Comparison of ENCODE assay signal across 15 mouse cellular contexts in genomic region chr2:180098167-180098566, GRCm38 (mm10). TPM values are rescaled to one million over a fixed set of nuclear protein-coding genes. Genes with fewer than 3 reads are reported as not detected.
DNase-seq lines count a peak whose midpoint lies in the region; ATAC-seq and TF ChIP-seq lines count a peak whose summit lies in the region.
"Had no signal": no experiment of that assay in that cellular context is flagged by ENCODE, and none has a peak within 500 bp of the region (broad histone marks: within the 10 kb centered on the region; RNA-seq: fewer than 3 reads in every experiment).

No protein-coding gene starts in this region.

- H3K4me2 ChIP-seq in midbrain, postnatal 0 days (ENCODE audit: low read depth, low read length, poor library complexity, severe bottlenecking) = no peak overlapping the region
- H3K4me2 ChIP-seq in midbrain, embryonic 13.5 days (replicated peaks) = no peak overlapping the region
- H3K4me2 ChIP-seq: heart, embryonic 12.5 days had no signal

- H3K79me2 ChIP-seq in liver, adult 2 months (ENCODE audit: control insufficient read depth, insufficient read depth, low read length) = no peaks in the 10 kb centered on the region

- no peak for TF ChIP-seq POLR2A in liver, adult 2 months (IDR thresholded peaks at IDR 0.05; ENCODE audit: extremely low read depth, insufficient read depth, low read length)

- intact Hi-C loops in gastrocnemius, adult 2 months (cut with DNase I) = no loop called here
- intact Hi-C loops in gastrocnemius, postnatal 14 days (cut with DNase I; ENCODE audit: low total_unique reads) = no loop called here

- no peak for DNase-seq in gastrocnemius, adult 2 months
- no peak for DNase-seq in gastrocnemius, postnatal 14 days
- DNase-seq in midbrain, postnatal 0 days (ENCODE audit: low spot score) = no peak
- DNase-seq in liver, adult 2 months (ENCODE audit: extremely low read depth, low read depth, low spot score) = no peak
- peak; percentile 20 for DNase-seq in thymus, postnatal 25 days
- DNase-seq in layer of hippocampus, adult 18-20 months (ENCODE audit: low spot score in 2 of 2) = no peak
- DNase-seq: adrenal gland, postnatal 14 days; cerebellum, adult 18-20 months; kidney, postnatal 4 days had no signal

- no peaks in the 10 kb centered on the region for H3K4me1 ChIP-seq in midbrain, postnatal 0 days (ENCODE audit: insufficient read depth, low read length)
- peaks cover 43% of the 10 kb centered on the region for H3K4me1 ChIP-seq in midbrain, embryonic 13.5 days (replicated peaks)
- no peaks in the 10 kb centered on the region for H3K4me1 ChIP-seq in liver, adult 2 months (ENCODE audit: control insufficient read depth, insufficient read depth, low read length)

- WGBS in midbrain, postnatal 0 days = 43% methylated on average over 5 of the region's 5 CpGs
- WGBS in midbrain, embryonic 13.5 days = 42% methylated on average over 5 of the region's 5 CpGs
- WGBS in liver, adult 2 months = 45% methylated on average over 5 of the region's 5 CpGs

- H3K27me3 ChIP-seq in midbrain, postnatal 0 days (ENCODE audit: insufficient read depth, low read length) = peaks cover 12% of the 10 kb centered on the region
- peaks cover 37% of the 10 kb centered on the region for H3K27me3 ChIP-seq in midbrain, embryonic 13.5 days
- H3K27me3 ChIP-seq in liver, adult 2 months (ENCODE audit: control insufficient read depth, insufficient read depth, low read length) = peaks cover 20% of the 10 kb centered on the region

- ATAC-seq in midbrain, postnatal 0 days (ENCODE audit: low FRiP score) = no peak
- ATAC-seq in midbrain, embryonic 13.5 days = no peak
- no peak for ATAC-seq in inflammation-experienced regulatory T-cells, adult 6 months
- ATAC-seq: Patski had no signal

- H3K4me3 ChIP-seq in gastrocnemius, adult 2 months = no peak overlapping the region
- no peak overlapping the region for H3K4me3 ChIP-seq in midbrain, postnatal 0 days (ENCODE audit: low read depth, low read length)
- H3K4me3 ChIP-seq in midbrain, embryonic 13.5 days (replicated peaks) = no peak overlapping the region
- no peak overlapping the region for H3K4me3 ChIP-seq in liver, adult 2 months (ENCODE audit: insufficient read depth, low read depth, low read length)
- H3K4me3 ChIP-seq: heart, embryonic 12.5 days; limb, embryonic 10.5 days had no signal

- H3K9me3 ChIP-seq in midbrain, postnatal 0 days (ENCODE audit: low read length) = no peaks in the 10 kb centered on the region
- no peaks in the 10 kb centered on the region for H3K9me3 ChIP-seq in midbrain, embryonic 13.5 days
- H3K9me3 ChIP-seq: heart, embryonic 12.5 days; limb, embryonic 10.5 days had no signal

- H3K36me3 ChIP-seq in midbrain, postnatal 0 days (ENCODE audit: insufficient read depth, low read length) = no peaks in the 10 kb centered on the region
- no peaks in the 10 kb centered on the region; the same call in 1 of the 2 replicates for H3K36me3 ChIP-seq in midbrain, embryonic 13.5 days
- no peaks in the 10 kb centered on the region for H3K36me3 ChIP-seq in liver, adult 2 months (ENCODE audit: control insufficient read depth, insufficient read depth, low read length)
- H3K36me3 ChIP-seq: heart, embryonic 12.5 days; limb, embryonic 10.5 days had no signal

- no peak overlapping the region for H3K9ac ChIP-seq in midbrain, postnatal 0 days (replicated peaks; ENCODE audit: low read length, poor library complexity, severe bottlenecking)
- no peak overlapping the region for H3K9ac ChIP-seq in midbrain, embryonic 13.5 days (replicated peaks)
- H3K9ac ChIP-seq in liver, adult 2 months (ENCODE audit: low read depth, low read length) = no peak overlapping the region
- H3K9ac ChIP-seq: heart, embryonic 12.5 days had no signal

- peak; percentile 5; the same call in 1 of the 2 replicates for TF ChIP-seq CTCF in gastrocnemius, adult 2 months (IDR thresholded peaks at IDR 0.05)
- peak; percentile 26; the same call in 1 of the 2 replicates for TF ChIP-seq CTCF in midbrain, postnatal 0 days (IDR thresholded peaks at IDR 0.05)
- TF ChIP-seq CTCF in liver, adult 2 months (IDR thresholded peaks at IDR 0.05; ENCODE audit: low read depth, low read length) = 0 out of 2 replicates have a peak, but pooled peaks have one; percentile 16

- no peak overlapping the region for H3K27ac ChIP-seq in gastrocnemius, adult 2 months
- no peak overlapping the region for H3K27ac ChIP-seq in midbrain, postnatal 0 days (ENCODE audit: low read depth, low read length)
- no peak overlapping the region for H3K27ac ChIP-seq in midbrain, embryonic 13.5 days
- no peak overlapping the region for H3K27ac ChIP-seq in liver, adult 2 months (replicated peaks; ENCODE audit: insufficient read depth, low read depth, low read length)
- H3K27ac ChIP-seq: limb, embryonic 10.5 days; macrophage had no signal

RNA-seq across cellular contexts. Expression of gene Hrh3, which starts 6.1 kb away (rescaled TPM):
- total RNA-seq in gastrocnemius, adult 2 months (2021) = not detected
- total RNA-seq in gastrocnemius, postnatal 14 days (2021) = under 1 TPM; 0.23 to 0.33 TPM
- 6.2 and 9.3 TPM in 2 replicates for total RNA-seq in midbrain, postnatal 0 days (2014; rRNA removed)
- polyA plus RNA-seq in midbrain, postnatal 0 days (2015; fragmentation: Nextera tagmentation; extraction: Ambion mirVana) = 4.9 and 6.2 TPM in 2 replicates
- polyA plus RNA-seq in midbrain, embryonic 13.5 days (2015; fragmentation: Nextera tagmentation; extraction: Ambion mirVana) = 4.4 and 5.1 TPM in 2 replicates
- total RNA-seq in liver, adult 2 months (2014; rRNA removed) = 0.07 TPM in 1 of 2 replicates, not detected in the other
- not detected in 2 replicates for polyA plus RNA-seq in liver, adult 2 months (2012; rRNA removed)
- not detected for polyA plus RNA-seq in inflammation-experienced regulatory T-cells, adult 6 months (2017; shearing (Covaris generic))
- 10 to 100 TPM; 49.0 to 63.4 TPM for total RNA-seq in layer of hippocampus, adult 18-20 months (2021)
- total RNA-seq: adrenal gland, postnatal 14 days had no signal
- polyA plus RNA-seq: heart, embryonic 12.5 days; limb, embryonic 10.5 days; macrophage had no signal

RNA-seq across cellular contexts. Expression of gene Osbpl2, which starts 20.9 kb away (rescaled TPM):
- 10 to 100 TPM; 16.3 to 18.6 TPM for total RNA-seq in gastrocnemius, adult 2 months (2021)
- total RNA-seq in gastrocnemius, postnatal 14 days (2021) = 10 to 100 TPM; 15.8 to 17.2 TPM
- 52.6 and 67.5 TPM in 2 replicates for total RNA-seq in midbrain, postnatal 0 days (2014; rRNA removed)
- 64.9 and 70.3 TPM in 2 replicates for polyA plus RNA-seq in midbrain, postnatal 0 days (2015; fragmentation: Nextera tagmentation; extraction: Ambion mirVana)
- polyA plus RNA-seq in midbrain, embryonic 13.5 days (2015; fragmentation: Nextera tagmentation; extraction: Ambion mirVana) = 60.6 and 66.1 TPM in 2 replicates
- 21.4 and 21.9 TPM in 2 replicates for total RNA-seq in liver, adult 2 months (2014; rRNA removed)
- polyA plus RNA-seq in liver, adult 2 months (2012; rRNA removed) = 14.0 and 15.0 TPM in 2 replicates
- 10 to 100 TPM; 20.2 to 23.7 (median 21.9) TPM for polyA plus RNA-seq in inflammation-experienced regulatory T-cells, adult 6 months (2017; shearing (Covaris generic))
- 10 to 100 TPM; 47.6 to 47.9 TPM for total RNA-seq in layer of hippocampus, adult 18-20 months (2021)

RNA-seq across cellular contexts. Expression of gene Mtg2, which starts 27.8 kb away (rescaled TPM):
- 10 to 100 TPM; 13.0 to 17.4 TPM for total RNA-seq in gastrocnemius, adult 2 months (2021)
- total RNA-seq in gastrocnemius, postnatal 14 days (2021) = 10 to 100 TPM in 1 of 2 experiments, 1 to 10 TPM in 1; 9.5 to 10.9 TPM
- 18.0 and 21.3 TPM in 2 replicates for total RNA-seq in midbrain, postnatal 0 days (2014; rRNA removed)
- polyA plus RNA-seq in midbrain, postnatal 0 days (2015; fragmentation: Nextera tagmentation; extraction: Ambion mirVana) = 27.3 and 29.1 TPM in 2 replicates
- polyA plus RNA-seq in midbrain, embryonic 13.5 days (2015; fragmentation: Nextera tagmentation; extraction: Ambion mirVana) = 37.1 and 37.3 TPM in 2 replicates
- total RNA-seq in liver, adult 2 months (2014; rRNA removed) = 19.6 and 22.4 TPM in 2 replicates
- 15.6 and 17.8 TPM in 2 replicates for polyA plus RNA-seq in liver, adult 2 months (2012; rRNA removed)
- 10 to 100 TPM; 28.5 to 51.3 (median 40.1) TPM for polyA plus RNA-seq in inflammation-experienced regulatory T-cells, adult 6 months (2017; shearing (Covaris generic))
- total RNA-seq in layer of hippocampus, adult 18-20 months (2021) = 10 to 100 TPM; 17.9 to 18.9 TPM

RNA-seq across cellular contexts. Expression of gene Ss18l1, which starts 55.9 kb away (rescaled TPM):
- total RNA-seq in gastrocnemius, adult 2 months (2021) = 1 to 10 TPM; 1.9 to 2.7 TPM
- total RNA-seq in gastrocnemius, postnatal 14 days (2021) = 1 to 10 TPM; 1.8 to 2.2 TPM
- 110 and 111 TPM in 2 replicates for total RNA-seq in midbrain, postnatal 0 days (2014; rRNA removed)
- polyA plus RNA-seq in midbrain, postnatal 0 days (2015; fragmentation: Nextera tagmentation; extraction: Ambion mirVana) = 49.2 and 52.3 TPM in 2 replicates
- polyA plus RNA-seq in midbrain, embryonic 13.5 days (2015; fragmentation: Nextera tagmentation; extraction: Ambion mirVana) = 51.2 and 54.8 TPM in 2 replicates
- 2.0 and 2.3 TPM in 2 replicates for total RNA-seq in liver, adult 2 months (2014; rRNA removed)
- 3.8 and 4.6 TPM in 2 replicates for polyA plus RNA-seq in liver, adult 2 months (2012; rRNA removed)
- polyA plus RNA-seq in inflammation-experienced regulatory T-cells, adult 6 months (2017; shearing (Covaris generic)) = 1 to 10 TPM; 1.4 to 2.4 (median 2.3) TPM
- total RNA-seq in layer of hippocampus, adult 18-20 months (2021) = 10 to 100 TPM; 45.3 to 45.8 TPM

RNA-seq across cellular contexts. Expression of gene Psma7, which starts 55.9 kb away (rescaled TPM):
- total RNA-seq in gastrocnemius, adult 2 months (2021) = 100 to 1,000 TPM; 135 to 160 TPM
- total RNA-seq in gastrocnemius, postnatal 14 days (2021) = 100 to 1,000 TPM; 130 to 143 TPM
- 197 and 234 TPM in 2 replicates for total RNA-seq in midbrain, postnatal 0 days (2014; rRNA removed)
- 584 and 586 TPM in 2 replicates for polyA plus RNA-seq in midbrain, postnatal 0 days (2015; fragmentation: Nextera tagmentation; extraction: Ambion mirVana)
- polyA plus RNA-seq in midbrain, embryonic 13.5 days (2015; fragmentation: Nextera tagmentation; extraction: Ambion mirVana) = 676 and 705 TPM in 2 replicates
- total RNA-seq in liver, adult 2 months (2014; rRNA removed) = 191 and 199 TPM in 2 replicates
- polyA plus RNA-seq in liver, adult 2 months (2012; rRNA removed) = 155 and 160 TPM in 2 replicates
- 100 to 1,000 TPM; 448 to 507 (median 458) TPM for polyA plus RNA-seq in inflammation-experienced regulatory T-cells, adult 6 months (2017; shearing (Covaris generic))
- total RNA-seq in layer of hippocampus, adult 18-20 months (2021) = 100 to 1,000 TPM; 163 to 171 TPM
